Mouse (Mus musculus) limb, embryonic 11.5 days (tissue): ENCODE results near the gene Abcg5. TPM values are rescaled to one million over a fixed set of nuclear protein-coding genes. Genes with fewer than 3 reads are reported as not detected.

Experiments
- ATAC-seq: fragments of 200-750 bp; cut with Nextera tagmentation; 2 replicates; pipeline ENCODE4 v1.8.0; 2017; ENCODE audit warnings: low read depth; ENCODE audit not compliant: insufficient number of reproducible peaks, low FRiP score, low TSS enrichment
- DNase-seq: peaks from one replicate; pipeline ENCODE4 v3.0.0-alpha.2; 2015; ENCODE audit warnings: low spot score
- H3K27ac ChIP-seq: fragments of 300-500 bp; sonication (generic); replicated peaks from 2 replicates; pipeline ENCODE4 v1.5.1; 2014; ENCODE audit warnings: low read depth, mild to moderate bottlenecking, low read length
- H3K27me3 ChIP-seq: fragments of 300-500 bp; sonication (generic); 2 replicates; pipeline ENCODE4 v1.6.1; 2014; ENCODE audit warnings: mild to moderate bottlenecking, low read length, mixed read lengths; ENCODE audit not compliant: control insufficient read depth, insufficient read depth
- H3K36me3 ChIP-seq: fragments of 300-500 bp; sonication (generic); 2 replicates; pipeline ENCODE4 v1.6.1; 2014; ENCODE audit warnings: mild to moderate bottlenecking, low read length, moderate library complexity, mixed read lengths; ENCODE audit not compliant: control insufficient read depth, insufficient read depth
- H3K4me1 ChIP-seq: fragments of 300-500 bp; sonication (generic); 2 replicates; pipeline ENCODE4 v1.6.1; 2014; ENCODE audit warnings: low read length, mixed read lengths; ENCODE audit not compliant: control insufficient read depth, insufficient read depth
- H3K4me2 ChIP-seq: fragments of 300-500 bp; sonication (generic); 2 replicates; pipeline ENCODE4 v1.6.1; 2014; ENCODE audit warnings: low read depth, mild to moderate bottlenecking, moderate library complexity; ENCODE audit not compliant: severe bottlenecking
- H3K4me3 ChIP-seq: fragments of 300-500 bp; sonication (generic); 2 replicates; pipeline ENCODE4 v1.5.1; 2014; ENCODE audit warnings: low read depth, low read length
- H3K9ac ChIP-seq: fragments of 300-500 bp; sonication (generic); 2 replicates; pipeline ENCODE4 v1.6.1; 2014; ENCODE audit warnings: mild to moderate bottlenecking, low read length
- H3K9me3 ChIP-seq: fragments of 300-500 bp; sonication (generic); 2 replicates; pipeline ENCODE4 v1.6.1; 2016; ENCODE audit warnings: low read length; ENCODE audit not compliant: control insufficient read depth
- WGBS: fragments of 180-500 bp; shearing (Covaris S2); extraction: QIAGEN DNeasy Blood & Tissue Kit; methylation state at CpG from one replicate; pipeline ENCODE4 v1.1.7; 2014; 5-methylcytosine and 5-hydroxymethylcytosine counted together
- polyA plus RNA-seq: library from polyadenylated mRNA; unstranded; fragments of >200 nt; fragmentation: Nextera tagmentation; extraction: Ambion mirVana; gene quantifications from 2 replicates; pipeline ENCODE4 v1.2.1, GENCODE M21; 2014

Abcg5 gene
- 0.96 and 1.1 TPM in 2 replicates for polyA plus RNA-seq

GRCm38 (mm10) chr17:84682734-84683717 lies at the start of gene Abcg5:
Gene Abcg5 (minus strand): TSS chr17:84683011.
- DNase-seq (no peak), ATAC-seq (no peak)
- H3K27ac ChIP-seq, result no peak within 1 kb of the TSS
- H3K4me3 ChIP-seq, result no peak within 1 kb of the TSS
- H3K9ac ChIP-seq, result no peak within 1 kb of the TSS
- H3K9me3 ChIP-seq, result no peaks in the 10 kb centered on the region
- 81% methylated on average over 18 of the region's 18 CpGs for WGBS
- no peak within 1 kb of the TSS for H3K4me2 ChIP-seq
- no peaks in the 10 kb centered on the region for H3K4me1 ChIP-seq
- no peaks in the 10 kb centered on the region for H3K36me3 ChIP-seq
- H3K27me3 ChIP-seq, result no peaks in the 10 kb centered on the region

GRCm38 (mm10) chr17:84732612-84733011 lies 49.8 kb upstream of the Abcg5 start:
- Histone ChIP-seq H3K9me3 (no peaks in the 10 kb centered on the region), H3K36me3 (peaks cover 14% of the 10 kb centered on the region; the same call in 1 of the 2 replicates), H3K4me3 (no peak overlapping the region), H3K27me3 (no peaks in the 10 kb centered on the region), H3K4me1 (peaks cover 3% of the 10 kb centered on the region; the same call in 1 of the 2 replicates), H3K9ac (no peak overlapping the region), H3K4me2 (no peak overlapping the region), H3K27ac (no peak overlapping the region)
- ATAC-seq (no peak), DNase-seq (no peak)
- WGBS, result 96% methylated on average over 8 of the region's 8 CpGs

- H3K36me3 ChIP-seq, result peaks cover 14% of the 10 kb centered on the region; the same call in 1 of the 2 replicates
- H3K4me2 ChIP-seq, result no peak overlapping the region
- no peaks in the 10 kb centered on the region for H3K4me1 ChIP-seq
- no peak overlapping the region for H3K9ac ChIP-seq
- no peaks in the 10 kb centered on the region for H3K9me3 ChIP-seq
- no peak overlapping the region for H3K27ac ChIP-seq
- ATAC-seq, result no peak
- 87% methylated on average over 12 of the region's 12 CpGs for WGBS
- no peak for DNase-seq
- no peak overlapping the region for H3K4me3 ChIP-seq
- H3K27me3 ChIP-seq, result no peaks in the 10 kb centered on the region
These were observed 48.5 kb upstream of the Abcg5 start for GRCm38 (mm10) chr17:84731361-84731760.

GRCm38 (mm10) chr17:84729140-84729539 lies 46.3 kb upstream of the Abcg5 start:
- H3K9me3 ChIP-seq, result no peaks in the 10 kb centered on the region
- H3K27me3 ChIP-seq, result no peaks in the 10 kb centered on the region
- H3K36me3 ChIP-seq, result peaks cover 17% of the 10 kb centered on the region; the same call in 1 of the 2 replicates
- no peak overlapping the region for H3K27ac ChIP-seq
- H3K4me2 ChIP-seq, result no peak overlapping the region
- no peaks in the 10 kb centered on the region for H3K4me1 ChIP-seq
- H3K9ac ChIP-seq, result no peak overlapping the region
- no peak for DNase-seq
- WGBS, result 90% methylated on average over 5 of the region's 5 CpGs
- H3K4me3 ChIP-seq, result no peak overlapping the region
- no peak for ATAC-seq

- Histone ChIP-seq H3K9me3 (no peaks in the 10 kb centered on the region), H3K27me3 (no peaks in the 10 kb centered on the region), H3K4me2 (no peak overlapping the region), H3K9ac (no peak overlapping the region), H3K36me3 (peaks cover 17% of the 10 kb centered on the region; the same call in 1 of the 2 replicates), H3K4me1 (no peaks in the 10 kb centered on the region), H3K27ac (no peak overlapping the region), H3K4me3 (no peak overlapping the region)
- DNase-seq (no peak), ATAC-seq (no peak)
- 88% methylated on average over 1 of the region's 1 CpGs for WGBS
These were observed 45.5 kb upstream of the Abcg5 start for GRCm38 (mm10) chr17:84728201-84728911.

- no peaks in the 10 kb centered on the region for H3K4me1 ChIP-seq
- H3K27ac ChIP-seq, result no peak overlapping the region
- no peaks in the 10 kb centered on the region for H3K27me3 ChIP-seq
- no peaks in the 10 kb centered on the region for H3K9me3 ChIP-seq
- no peak overlapping the region for H3K4me2 ChIP-seq
- WGBS, result 98% methylated on average over 3 of the region's 3 CpGs
- no peak for DNase-seq
- H3K9ac ChIP-seq, result no peak overlapping the region
- no peak overlapping the region for H3K4me3 ChIP-seq
- no peak for ATAC-seq
- peaks cover 10% of the 10 kb centered on the region for H3K36me3 ChIP-seq
These were observed 42.4 kb upstream of the Abcg5 start for GRCm38 (mm10) chr17:84725163-84725562.

GRCm38 (mm10) chr17:84724028-84724427 lies 41.2 kb upstream of the Abcg5 start:
- Histone ChIP-seq H3K9ac (no peak overlapping the region), H3K4me1 (no peaks in the 10 kb centered on the region), H3K4me3 (no peak overlapping the region), H3K9me3 (no peaks in the 10 kb centered on the region), H3K4me2 (no peak overlapping the region), H3K27me3 (no peaks in the 10 kb centered on the region), H3K27ac (no peak overlapping the region), H3K36me3 (peaks cover 10% of the 10 kb centered on the region)
- DNase-seq, result no peak
- ATAC-seq, result no peak
- 92% methylated on average over 9 of the region's 9 CpGs for WGBS

- Histone ChIP-seq H3K9ac (no peak overlapping the region), H3K9me3 (no peaks in the 10 kb centered on the region), H3K4me2 (no peak overlapping the region), H3K27ac (no peak overlapping the region), H3K27me3 (no peaks in the 10 kb centered on the region), H3K36me3 (peaks cover 9% of the 10 kb centered on the region), H3K4me3 (no peak overlapping the region), H3K4me1 (no peaks in the 10 kb centered on the region)
- DNase-seq, result no peak
- WGBS, result 91% methylated on average over 3 of the region's 3 CpGs
- ATAC-seq, result no peak
These were observed 36.3 kb upstream of the Abcg5 start for GRCm38 (mm10) chr17:84719105-84719504.
